Mouse (Mus musculus): ENCODE data around the gene Hivep3. TPM values are rescaled to one million over a fixed set of nuclear protein-coding genes. Genes with fewer than 3 reads are reported as not detected.

Gene Hivep3
- total RNA-seq, 2 experiments from 2014 or later = 46.5 to 54.8 TPM

DNA sequence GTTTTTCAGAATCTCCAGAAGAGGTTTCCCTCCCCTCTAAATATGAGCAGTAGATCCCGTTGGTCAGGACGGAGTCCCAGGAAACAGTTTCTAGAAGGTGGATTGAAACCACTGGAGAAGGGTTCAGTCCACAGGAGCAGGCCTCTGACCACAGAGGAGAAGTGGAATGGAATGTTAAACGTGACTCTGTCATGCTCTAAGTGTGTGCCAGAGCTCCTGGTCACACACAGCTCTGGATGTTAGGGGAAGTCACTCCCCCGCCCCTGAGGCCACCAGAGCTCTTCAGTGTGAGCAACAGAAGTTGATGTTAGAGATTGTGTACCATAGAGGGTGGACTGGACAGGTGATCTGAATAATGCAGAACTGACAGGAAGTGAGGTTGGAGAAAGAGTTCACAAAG, 258.2 kb downstream of the Hivep3 start:
- no peak for TF ChIP-seq CTCF (conservative IDR thresholded peaks at IDR 0.05)

DNA sequence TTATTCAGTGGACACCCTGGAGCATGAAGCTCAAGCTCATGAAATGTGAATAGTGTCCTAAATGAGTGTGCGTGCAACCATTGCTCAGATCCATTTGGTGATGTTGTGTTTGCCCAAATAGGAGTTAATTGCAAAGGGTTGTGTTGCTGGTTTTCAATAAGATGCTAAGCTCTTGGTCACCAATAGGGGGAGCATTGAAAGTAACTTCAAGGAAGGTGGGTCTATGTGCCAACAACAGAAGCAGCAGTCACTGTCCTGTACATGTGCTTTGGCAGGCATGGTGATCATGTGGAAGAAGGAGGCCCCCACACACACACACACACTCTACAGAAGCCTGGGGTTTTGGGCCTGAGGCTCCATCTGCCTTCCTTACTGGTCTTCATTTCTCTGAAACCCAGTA, 262.8 kb downstream of the Hivep3 start:
- Histone ChIP-seq H3K4me3 (no peak overlapping the region), H3K27ac (no peak overlapping the region)
- TF ChIP-seq CTCF (conservative IDR thresholded peaks at IDR 0.05) = peak; percentile 55
- no peak for DNase-seq (ENCODE audit: low spot score in 2 of 2)

More for the DNA sequence above, 258.2 kb downstream of the Hivep3 start:
- Histone ChIP-seq H3K4me3 (no peak overlapping the region), H3K27ac (no peak overlapping the region)
- DNase-seq (ENCODE audit: low spot score in 2 of 2) = no peak

DNA sequence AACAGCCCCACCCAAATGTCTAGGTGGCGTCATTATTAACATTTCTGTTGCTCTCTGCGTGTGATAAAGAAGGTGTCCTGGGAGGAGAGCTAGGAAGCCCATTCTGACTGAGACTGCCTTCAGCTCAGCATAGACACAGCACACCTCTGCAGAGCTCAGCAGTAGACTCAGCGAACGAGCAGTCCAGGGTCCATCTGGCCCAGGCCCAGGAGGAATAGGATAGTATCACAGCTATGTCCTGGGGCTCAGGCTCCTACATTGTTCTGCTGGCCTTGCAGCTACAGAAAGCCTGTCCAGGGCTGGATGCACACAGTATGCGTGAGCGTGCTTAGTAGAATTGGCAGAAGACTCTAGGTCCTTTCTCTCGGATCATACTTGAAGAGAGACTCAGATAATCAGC, 263.8 kb downstream of the Hivep3 start:
- no peak for TF ChIP-seq CTCF (conservative IDR thresholded peaks at IDR 0.05)
- DNase-seq (ENCODE audit: low spot score in 2 of 2) = no peak
- H3K27ac ChIP-seq = no peak overlapping the region

DNA sequence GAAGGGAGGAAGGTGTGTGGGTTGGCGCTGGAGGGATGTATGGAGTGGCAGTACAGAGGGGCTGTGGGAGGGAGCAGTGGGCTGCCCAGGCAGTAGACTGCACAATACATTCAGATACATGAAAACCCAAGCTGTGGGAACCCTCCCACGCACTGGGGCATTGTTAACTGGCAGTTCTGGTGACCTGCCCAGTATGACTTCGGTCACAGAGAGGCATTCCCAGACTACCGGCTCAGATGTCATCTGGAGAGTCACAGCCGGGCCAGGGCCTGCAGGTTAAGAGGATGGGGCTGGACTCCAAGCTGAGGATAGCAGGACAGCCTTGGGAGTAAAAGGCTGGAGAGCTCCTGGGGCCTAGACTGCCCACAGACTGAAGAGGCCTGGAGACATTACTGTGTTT, 265.3 kb downstream of the Hivep3 start:
- no peak overlapping the region for H3K4me3 ChIP-seq
- TF ChIP-seq CTCF (conservative IDR thresholded peaks at IDR 0.05) = no peak
- no peak for DNase-seq (ENCODE audit: low spot score in 2 of 2)
- H3K27ac ChIP-seq = no peak overlapping the region

More for the DNA sequence above, 263.8 kb downstream of the Hivep3 start:
- H3K4me3 ChIP-seq = no peak overlapping the region

DNA sequence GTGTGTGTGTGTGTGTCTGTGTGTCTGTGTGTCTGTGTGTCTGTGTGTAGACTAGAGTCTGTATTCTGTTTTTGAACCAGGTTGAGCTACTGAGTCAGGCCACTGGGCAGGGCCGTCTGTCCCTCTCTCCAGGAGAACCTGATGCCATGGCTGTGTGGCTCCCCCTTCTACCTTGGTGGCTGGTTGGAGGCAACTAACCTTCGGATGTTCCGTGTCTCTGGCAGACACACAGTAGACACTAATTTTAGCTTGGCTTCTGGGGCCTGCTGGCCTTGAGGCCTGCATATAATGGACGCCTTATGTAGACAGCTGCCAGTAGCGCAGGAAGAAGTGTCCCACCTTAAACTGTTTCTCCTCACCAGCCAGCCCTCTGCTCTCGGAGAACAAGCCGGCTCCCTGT, 267.3 kb downstream of the Hivep3 start:
- Histone ChIP-seq H3K27ac (no peak overlapping the region), H3K4me3 (no peak overlapping the region)
- no peak for DNase-seq (ENCODE audit: low spot score in 2 of 2)
- TF ChIP-seq CTCF (conservative IDR thresholded peaks at IDR 0.05) = no peak

DNA sequence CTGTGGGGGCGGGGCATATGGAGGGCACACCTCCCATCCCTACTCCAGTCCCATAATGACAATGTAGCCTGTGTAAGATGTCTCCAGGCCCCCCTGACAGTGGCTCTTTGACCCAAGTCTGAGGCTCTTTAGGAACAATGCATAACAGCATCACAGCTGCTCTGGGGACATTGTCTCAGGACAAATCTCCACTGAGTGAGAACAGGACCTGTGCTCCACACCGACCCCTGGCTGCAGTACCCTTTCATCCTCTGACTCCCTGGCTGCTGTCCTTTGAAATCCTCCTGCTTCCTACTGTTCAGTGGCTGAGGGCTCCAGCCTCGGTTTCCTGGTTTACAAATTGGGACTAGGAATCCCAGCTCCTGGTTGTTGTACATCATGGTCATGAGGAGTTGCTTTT, 269.4 kb downstream of the Hivep3 start:
- DNase-seq (ENCODE audit: low spot score in 2 of 2) = no peak

DNA sequence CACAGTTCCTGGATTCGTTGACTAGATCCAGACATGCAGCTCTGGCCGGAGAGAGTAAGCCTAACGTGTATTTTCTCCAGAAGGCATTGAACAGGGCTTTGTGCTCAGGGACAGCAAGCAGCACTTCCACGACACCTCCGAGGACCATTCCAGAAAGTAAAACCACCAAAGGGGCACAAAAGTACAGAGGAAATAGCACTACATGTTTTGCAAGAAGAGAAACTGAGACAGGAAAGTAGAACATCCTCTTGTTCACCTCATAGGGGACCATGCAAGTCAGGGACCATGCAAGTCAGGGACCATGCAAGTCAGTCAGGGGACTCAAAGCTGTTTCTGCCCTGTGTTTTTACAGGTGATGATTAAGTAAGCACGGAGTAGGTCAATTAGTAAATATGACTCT, 272.5 kb downstream of the Hivep3 start:
- no peak for TF ChIP-seq CTCF (conservative IDR thresholded peaks at IDR 0.05)
- Histone ChIP-seq H3K4me3 (no peak overlapping the region), H3K27ac (no peak overlapping the region)
- DNase-seq (ENCODE audit: low spot score in 2 of 2) = no peak

More for the DNA sequence above, 269.4 kb downstream of the Hivep3 start:
- Histone ChIP-seq H3K4me3 (no peak overlapping the region), H3K27ac (no peak overlapping the region)
- TF ChIP-seq CTCF (conservative IDR thresholded peaks at IDR 0.05) = peak; percentile 65

DNA sequence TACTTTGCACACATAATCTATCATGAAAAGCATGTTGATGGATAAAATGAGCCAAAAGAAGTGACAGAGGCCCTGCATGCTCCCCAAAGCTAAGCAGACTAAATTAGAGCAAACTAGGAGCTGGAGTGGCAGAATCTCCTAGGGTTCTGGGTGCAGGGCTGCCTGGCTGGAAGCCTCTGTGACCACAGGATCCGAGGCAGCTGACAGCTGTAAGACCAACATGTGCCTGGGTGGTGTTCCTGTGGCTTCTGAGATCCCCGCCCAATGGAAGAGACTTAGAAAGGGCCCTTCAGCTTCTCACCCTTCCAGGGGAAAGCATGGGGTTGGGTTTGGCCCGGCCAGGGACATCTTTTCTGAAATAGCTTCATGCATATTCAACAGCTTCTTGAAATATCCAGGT, 274.3 kb downstream of the Hivep3 start:
- Histone ChIP-seq H3K4me3 (no peak overlapping the region), H3K27ac (no peak overlapping the region)
- DNase-seq (ENCODE audit: low spot score in 2 of 2) = no peak
- no peak for TF ChIP-seq CTCF (conservative IDR thresholded peaks at IDR 0.05)

DNA sequence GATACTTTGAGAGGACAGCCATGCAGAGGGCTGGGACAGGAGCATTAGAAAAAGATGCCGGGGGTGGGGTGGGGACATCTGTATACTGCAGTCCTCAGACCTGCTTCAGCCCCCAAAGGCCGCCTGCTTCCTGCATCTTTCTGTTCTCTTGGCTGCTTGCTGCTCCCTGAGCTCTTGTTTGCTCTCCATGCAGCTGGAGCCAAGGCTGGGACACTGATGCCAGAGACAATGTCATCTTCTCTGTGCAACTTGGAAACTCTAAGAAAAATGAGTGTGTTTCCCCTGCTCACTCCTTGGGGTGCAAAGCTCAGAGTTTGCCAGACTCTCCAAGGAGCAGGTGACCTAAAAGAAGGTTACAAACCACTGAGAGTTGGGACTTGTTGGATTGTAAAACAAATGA, 275.6 kb downstream of the Hivep3 start:
- Histone ChIP-seq H3K4me3 (no peak overlapping the region), H3K27ac (no peak overlapping the region)
- no peak for TF ChIP-seq CTCF (conservative IDR thresholded peaks at IDR 0.05)
- no peak for DNase-seq (ENCODE audit: low spot score in 2 of 2)

DNA sequence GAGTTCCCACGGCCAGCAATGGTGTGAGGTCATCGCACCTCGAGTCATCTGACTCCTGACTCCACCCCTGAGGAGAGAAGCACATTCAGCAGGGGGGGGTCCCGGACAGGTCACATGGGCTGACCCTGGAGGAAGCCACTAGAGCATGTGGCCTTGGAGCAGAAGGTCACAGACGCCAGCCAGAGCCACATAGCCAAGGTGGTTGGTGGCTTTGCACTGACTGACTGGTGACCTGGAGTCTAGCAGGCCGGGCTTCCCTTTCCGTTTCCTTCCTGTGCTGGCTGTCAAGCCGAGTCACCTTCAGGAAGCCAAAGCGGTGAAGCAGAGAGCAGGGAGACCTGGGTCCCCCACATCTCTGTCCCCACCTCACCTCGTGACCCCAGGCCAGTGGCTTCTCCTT, 278.2 kb downstream of the Hivep3 start:
- H3K27ac ChIP-seq = no peak overlapping the region
- no peak for DNase-seq (ENCODE audit: low spot score in 2 of 2)
- no peak for TF ChIP-seq CTCF (conservative IDR thresholded peaks at IDR 0.05)
- no peak overlapping the region for H3K4me3 ChIP-seq

DNA sequence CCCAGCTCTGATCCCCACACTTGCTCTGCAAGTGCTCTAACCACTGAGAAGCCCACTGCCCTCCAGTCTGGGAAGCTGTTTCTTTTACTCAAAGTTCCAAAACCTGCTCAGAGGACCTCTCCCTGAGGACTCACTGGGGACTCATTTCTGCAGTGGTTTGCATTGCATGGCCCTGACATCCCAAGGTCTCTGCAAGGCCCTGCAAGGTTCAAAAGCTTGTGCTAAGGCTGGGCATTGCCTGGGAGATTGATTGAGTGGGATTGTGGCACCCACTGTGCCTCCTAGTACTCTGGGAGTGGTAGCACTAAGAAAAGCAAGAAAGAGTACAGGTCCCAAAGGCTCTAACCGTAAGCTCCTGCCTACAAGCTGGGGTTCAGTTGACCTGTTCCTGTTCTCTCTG, 279.3 kb downstream of the Hivep3 start:
- no peak for DNase-seq (ENCODE audit: low spot score in 2 of 2)
- Histone ChIP-seq H3K27ac (no peak overlapping the region), H3K4me3 (no peak overlapping the region)
- TF ChIP-seq CTCF (conservative IDR thresholded peaks at IDR 0.05) = no peak

DNA sequence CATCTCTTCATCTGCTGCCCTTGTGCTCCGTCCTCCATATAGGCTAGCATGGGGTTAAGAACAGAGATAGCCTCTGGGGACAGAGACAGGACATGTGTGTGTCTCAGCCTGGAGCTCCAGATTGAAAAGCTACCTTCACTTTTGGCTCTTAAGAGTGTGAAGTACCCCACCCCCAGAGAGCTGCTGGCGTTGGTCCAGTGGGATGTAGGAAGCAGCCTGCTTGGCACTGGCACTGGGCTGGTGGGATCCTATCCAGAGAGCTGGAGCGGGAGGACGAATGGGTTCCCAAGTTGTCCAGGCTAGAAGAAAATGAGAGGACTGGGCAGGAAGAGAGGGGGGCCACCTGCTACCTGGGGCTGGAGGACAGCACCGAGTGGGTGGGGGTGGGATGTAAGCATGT, 284.8 kb downstream of the Hivep3 start:
- TF ChIP-seq CTCF (conservative IDR thresholded peaks at IDR 0.05) = no peak
- Histone ChIP-seq H3K4me3 (no peak overlapping the region), H3K27ac (no peak overlapping the region)
- peak in 1 of 2 experiments; percentile 52 for DNase-seq (ENCODE audit: low spot score in 2 of 2)

DNA sequence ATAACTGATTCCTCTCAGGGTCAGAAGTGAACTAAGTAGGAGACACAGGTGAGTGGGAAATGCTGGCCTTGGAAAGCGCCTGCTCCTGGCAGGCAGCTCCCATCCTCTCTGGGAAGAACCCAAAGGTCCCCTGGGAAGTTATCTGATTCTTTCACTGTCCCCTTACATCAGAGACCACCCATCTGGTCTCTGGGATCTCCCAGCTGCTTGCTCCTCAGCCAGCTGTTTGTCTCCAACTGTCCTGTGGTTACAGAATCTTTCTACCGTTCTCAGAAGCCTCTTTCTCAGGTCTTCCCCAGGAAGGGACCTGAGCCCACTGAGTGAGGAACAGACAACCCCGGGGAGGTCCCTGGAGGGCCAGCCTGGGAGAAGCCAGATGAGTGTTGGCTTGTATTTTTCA, 288.8 kb downstream of the Hivep3 start:
- Histone ChIP-seq H3K4me3 (no peak overlapping the region), H3K27ac (peak overlapping the region; percentile 37; the same call in 1 of the 2 replicates)
- no peak for TF ChIP-seq CTCF (conservative IDR thresholded peaks at IDR 0.05)
- no peak for DNase-seq (ENCODE audit: low spot score in 2 of 2)

DNA sequence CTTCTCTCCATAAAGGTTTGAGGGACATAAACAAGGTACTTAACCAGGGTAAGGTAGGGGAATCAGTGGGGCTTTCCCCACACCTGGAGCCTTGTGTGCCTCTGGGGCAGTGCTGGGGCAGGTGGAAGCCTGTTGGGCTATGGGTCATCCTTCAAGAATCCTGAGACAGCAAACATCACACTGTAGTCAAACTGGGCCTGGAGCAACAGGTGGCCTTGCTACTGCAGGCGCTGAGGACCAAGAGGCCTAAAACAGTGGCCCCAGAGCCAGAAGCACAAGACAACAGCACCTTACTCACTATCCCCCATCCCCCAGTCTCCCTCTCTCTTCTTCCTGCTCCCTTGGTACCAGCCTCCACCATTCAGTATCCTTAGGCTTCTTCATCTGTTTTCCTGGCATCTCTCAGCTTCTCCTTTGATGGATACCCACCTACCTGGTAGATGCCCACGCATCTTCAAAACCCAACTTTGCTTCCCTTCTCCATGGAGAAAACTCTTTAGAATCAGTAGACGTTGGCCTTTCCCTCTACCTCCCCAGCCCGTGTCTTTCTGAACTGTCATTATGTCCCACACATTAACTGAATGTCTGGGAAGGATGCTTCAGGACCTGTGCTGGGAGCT, 289.7 kb downstream of the Hivep3 start:
- peak overlapping the region; percentile 83 for H3K27ac ChIP-seq
- TF ChIP-seq CTCF (conservative IDR thresholded peaks at IDR 0.05) = no peak
- H3K4me3 ChIP-seq = no peak overlapping the region
- no peak for DNase-seq (ENCODE audit: low spot score in 2 of 2)
